Mouse (Mus musculus) spleen, adult 2 months (tissue): ENCODE results near the gene Snrnp25.

Source experiments
- CTCF ChIP-seq: fragments of 200-500 bp; IDR thresholded peaks from 2 replicates; pipeline ENCODE4 v1.5.1; 2011; ENCODE audit warnings: mild to moderate bottlenecking, inconsistent platforms; ENCODE audit not compliant: insufficient read depth, insufficient read length, insufficient replicate concordance; ENCODE audit errors: extremely low read depth
- POLR2A ChIP-seq: fragments of 200-500 bp; IDR thresholded peaks from 2 replicates; pipeline ENCODE4 v1.6.1; 2011; ENCODE audit warnings: low read depth, low read length, inconsistent platforms

DNA sequence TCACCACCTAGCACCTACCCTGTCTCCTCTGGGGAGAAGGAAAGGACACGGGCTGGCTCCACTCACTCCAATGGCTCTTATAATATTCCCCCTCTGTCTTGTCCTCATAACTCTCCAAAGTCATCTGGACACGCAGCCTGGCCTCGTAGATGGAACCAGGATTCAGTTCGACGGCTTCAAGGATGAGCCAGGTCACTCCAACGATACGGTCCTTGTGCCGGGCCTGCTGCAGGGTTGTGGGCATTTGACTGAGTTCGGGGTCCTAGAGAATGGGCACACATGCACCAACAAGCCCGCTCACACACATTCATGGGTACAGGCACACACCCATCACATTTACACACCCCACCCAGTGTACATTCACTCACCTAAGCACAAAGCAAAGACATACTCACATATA lies 12.1 kb upstream of the Snrnp25 start:
- TF ChIP-seq POLR2A: no peak
- no peak for TF ChIP-seq CTCF
